Mouse (Mus musculus): Measurements from ENCODE around the gene Anapc15.

DNA sequence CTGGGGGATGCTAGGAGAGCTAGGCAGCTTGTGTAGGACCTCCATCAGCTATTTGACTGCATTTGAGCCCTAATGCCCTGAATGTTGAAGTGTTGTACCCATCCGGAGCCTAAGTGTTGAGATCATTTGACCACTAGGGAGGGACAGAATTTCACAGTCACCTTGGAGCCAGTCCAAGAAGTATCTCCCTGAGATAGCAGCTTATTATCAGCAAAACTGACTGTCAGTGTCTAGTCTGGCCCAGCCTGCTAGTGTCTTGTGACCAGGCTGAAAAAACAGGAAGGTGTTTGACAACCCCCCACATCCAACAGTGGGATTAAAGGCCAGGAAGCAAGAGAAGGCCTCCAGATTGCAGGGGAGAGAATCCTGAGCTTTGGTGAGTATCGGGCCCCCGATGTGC lies 7.8 kb downstream of the Anapc15 start:
- no peak for TF ChIP-seq CTCF (IDR thresholded peaks at IDR 0.05; ENCODE audit: low read depth, low read length)
- no peak for TF ChIP-seq POLR2A (IDR thresholded peaks at IDR 0.05; ENCODE audit: borderline replicate concordance, low read depth, low read length)
